Mouse (Mus musculus) hindlimb bud, embryonic 11.5 days (tissue): ENCODE results near the gene Klhdc8b.

Experiments used
- DNase-seq: peaks from one replicate; pipeline ENCODE4 v3.0.0-alpha.2; 2012; ENCODE audit warnings: low read depth, low spot score; ENCODE audit errors: extremely low spot score

Klhdc8b gene

GRCm38 (mm10) chr9:108451519-108452160 is 9.7 kb downstream of the Klhdc8b start:
- no peak for DNase-seq

- no peak for DNase-seq
Measured at GRCm38 (mm10) chr9:108451170-108451493, 10.2 kb downstream of the Klhdc8b start.

- no peak for DNase-seq
Measured at GRCm38 (mm10) chr9:108450292-108451169, 10.8 kb downstream of the Klhdc8b start.

GRCm38 (mm10) chr9:108449860-108450259 is 11.5 kb downstream of the Klhdc8b start:
- no peak for DNase-seq

- DNase-seq = no peak
Measured at GRCm38 (mm10) chr9:108445125-108445524, 16.3 kb downstream of the Klhdc8b start.

- DNase-seq = no peak
Measured at GRCm38 (mm10) chr9:108441236-108441919, 20.0 kb downstream of the Klhdc8b start.

- no peak for DNase-seq
Measured at GRCm38 (mm10) chr9:108440485-108440884, 20.9 kb downstream of the Klhdc8b start.

GRCm38 (mm10) chr9:108439176-108439575 is 22.2 kb downstream of the Klhdc8b start:
- no peak for DNase-seq

GRCm38 (mm10) chr9:108436182-108436581 is 25.2 kb downstream of the Klhdc8b start, which contains the start of gene BC048562:
Gene BC048562 (plus strand): TSS chr9:108436482.
- DNase-seq = no peak

- DNase-seq = no peak
Measured at GRCm38 (mm10) chr9:108431431-108432067, 29.8 kb downstream of the Klhdc8b start.

- no peak for DNase-seq
Measured at GRCm38 (mm10) chr9:108428384-108428783, 33.0 kb downstream of the Klhdc8b start, which contains the start of gene Ccdc36. Gene Ccdc36 (minus strand): TSS chr9:108428484.

- DNase-seq = no peak
Measured at GRCm38 (mm10) chr9:108412221-108412620, 49.2 kb downstream of the Klhdc8b start.

GRCm38 (mm10) chr9:108411381-108411942 is 49.9 kb downstream of the Klhdc8b start:
- DNase-seq = no peak

GRCm38 (mm10) chr9:108409535-108409934 is 51.8 kb downstream of the Klhdc8b start:
- DNase-seq = no peak

- DNase-seq = no peak
Measured at GRCm38 (mm10) chr9:108404451-108404850, 56.9 kb downstream of the Klhdc8b start.

GRCm38 (mm10) chr9:108403081-108403480 is 58.3 kb downstream of the Klhdc8b start:
- DNase-seq = no peak

GRCm38 (mm10) chr9:108401186-108401960 is 60.0 kb downstream of the Klhdc8b start:
- no peak for DNase-seq

GRCm38 (mm10) chr9:108398324-108398723 is 63.1 kb downstream of the Klhdc8b start:
- no peak for DNase-seq
